Mouse (Mus musculus) olfactory bulb, adult 2 months (tissue): ENCODE measurements around the gene Tchh. TPM values are rescaled to one million over a fixed set of nuclear protein-coding genes. Genes with fewer than 3 reads are reported as not detected.
A peak's percentile ranks its signal among the peaks of the same experiment; 100 is the strongest.

Experiments
- H3K27ac ChIP-seq: fragments of 200-500 bp; 2 replicates; pipeline ENCODE4 v1.5.1; 2012; ENCODE audit warnings: low read depth, low read length; ENCODE audit not compliant: insufficient read depth
- H3K4me1 ChIP-seq: fragments of 200-500 bp; 2 replicates; pipeline ENCODE4 v1.6.1; 2012; ENCODE audit warnings: low read length; ENCODE audit not compliant: control insufficient read depth, insufficient read depth
- H3K4me3 ChIP-seq: fragments of 200-500 bp; 2 replicates; pipeline ENCODE4 v1.5.1; 2012; ENCODE audit warnings: mild to moderate bottlenecking, low read depth, low read length, moderate library complexity; ENCODE audit not compliant: insufficient read depth
- CTCF ChIP-seq: fragments of 200-500 bp; IDR thresholded peaks from 2 replicates; pipeline ENCODE4 v1.5.1; 2012; ENCODE audit warnings: low read depth, mild to moderate bottlenecking, low read length, moderate library complexity; ENCODE audit not compliant: insufficient read depth
- POLR2A ChIP-seq: fragments of 200-500 bp; IDR thresholded peaks from 2 replicates; pipeline ENCODE4 v1.6.1; 2012; ENCODE audit warnings: mild to moderate bottlenecking, low read depth, low read length, moderate library complexity; ENCODE audit not compliant: insufficient read depth
- WGBS: fragments of 180-500 bp; shearing (Covaris S2); methylation state at CpG from one replicate; pipeline ENCODE4 v1.1.7; 2018; 5-methylcytosine and 5-hydroxymethylcytosine counted together
- polyA plus RNA-seq: library from polyadenylated mRNA; stranded (reverse); fragments of >200 nt; gene quantifications from 2 replicates; pipeline ENCODE4 v1.2.4, GENCODE M21; 2012; ENCODE audit warnings: low replicate concordance; ENCODE audit not compliant: missing spikeins, insufficient read depth, insufficient read length

The Tchh gene
- not detected in 2 replicates for polyA plus RNA-seq

GRCm38 (mm10) chr3:93442030-93442429, at the start of gene Tchh:
Gene Tchh (plus strand): TSS chr3:93442330.
- Histone ChIP-seq H3K27ac (no peak within 1 kb of the TSS), H3K4me1 (peaks cover 24% of the 10 kb centered on the region), H3K4me3 (no peak within 1 kb of the TSS)
- no peak for TF ChIP-seq CTCF
- no peak for TF ChIP-seq POLR2A
- 96% methylated on average over 1 of the region's 1 CpGs for WGBS

GRCm38 (mm10) chr3:93393366-93393765, 48.8 kb upstream of the Tchh start, which contains the start of gene Rptn:
Gene Rptn (plus strand): TSS chr3:93393699.
- 68% methylated on average over 2 of the region's 2 CpGs for WGBS
- no peak for TF ChIP-seq CTCF
- no peak for TF ChIP-seq POLR2A
- H3K4me1 ChIP-seq = no peaks in the 10 kb centered on the region
- H3K4me3 ChIP-seq = no peak within 1 kb of the TSS
- no peak within 1 kb of the TSS for H3K27ac ChIP-seq

GRCm38 (mm10) chr3:93403936-93404335, 38.2 kb upstream of the Tchh start:
- no peak for TF ChIP-seq CTCF
- TF ChIP-seq POLR2A = no peak
- no peaks in the 10 kb centered on the region; the same call in 1 of the 2 replicates for H3K4me1 ChIP-seq
- no peak overlapping the region for H3K27ac ChIP-seq
- no peak overlapping the region for H3K4me3 ChIP-seq
- 93% methylated on average over 3 of the region's 3 CpGs for WGBS

GRCm38 (mm10) chr3:93406992-93407391, 35.1 kb upstream of the Tchh start:
- Histone ChIP-seq H3K4me3 (no peak overlapping the region), H3K4me1 (no peaks in the 10 kb centered on the region), H3K27ac (no peak overlapping the region)
- WGBS = 27% methylated on average over 5 of the region's 5 CpGs
- no peak for TF ChIP-seq CTCF
- TF ChIP-seq POLR2A = no peak

GRCm38 (mm10) chr3:93411905-93412304, 30.2 kb upstream of the Tchh start:
- WGBS = 26% methylated on average over 2 of the region's 2 CpGs
- TF ChIP-seq CTCF = no peak
- TF ChIP-seq POLR2A = no peak
- Histone ChIP-seq H3K4me3 (no peak overlapping the region), H3K4me1 (no peaks in the 10 kb centered on the region), H3K27ac (no peak overlapping the region)

- TF ChIP-seq CTCF = no peak
- no peak for TF ChIP-seq POLR2A
- Histone ChIP-seq H3K4me1 (no peaks in the 10 kb centered on the region), H3K4me3 (no peak overlapping the region), H3K27ac (no peak overlapping the region)
- 76% methylated on average over 3 of the region's 3 CpGs for WGBS
These were observed 10.5 kb upstream of the Tchh start for GRCm38 (mm10) chr3:93431673-93432072.

GRCm38 (mm10) chr3:93443501-93444101, 1.5 kb downstream of the Tchh start:
- peak overlapping the region; percentile 72 for H3K27ac ChIP-seq
- under 1% methylated on average over 38 of the region's 38 CpGs for WGBS
- TF ChIP-seq POLR2A (no peak), CTCF (no peak)
- H3K4me1 ChIP-seq = peaks cover 29% of the 10 kb centered on the region
- peak overlapping the region; percentile 54 for H3K4me3 ChIP-seq

GRCm38 (mm10) chr3:93444343-93445164, 2.4 kb downstream of the Tchh start:
- Histone ChIP-seq H3K4me3 (peak overlapping the region; percentile 54), H3K4me1 (peaks cover 29% of the 10 kb centered on the region), H3K27ac (peak overlapping the region; percentile 72)
- TF ChIP-seq POLR2A (peak; percentile 43), CTCF (no peak)
- WGBS = under 1% methylated on average over 56 of the region's 56 CpGs

- peak overlapping the region; percentile 72; the same call in 1 of the 2 replicates for H3K27ac ChIP-seq
- H3K4me1 ChIP-seq = peaks cover 29% of the 10 kb centered on the region
- peak overlapping the region; percentile 54 for H3K4me3 ChIP-seq
- TF ChIP-seq CTCF = no peak
- WGBS = under 1% methylated on average over 36 of the region's 36 CpGs
These were observed 3.1 kb downstream of the Tchh start for GRCm38 (mm10) chr3:93445165-93445705.
